Comparison of ENCODE assay signal across 11 mouse cellular contexts in the genomic region with DNA sequence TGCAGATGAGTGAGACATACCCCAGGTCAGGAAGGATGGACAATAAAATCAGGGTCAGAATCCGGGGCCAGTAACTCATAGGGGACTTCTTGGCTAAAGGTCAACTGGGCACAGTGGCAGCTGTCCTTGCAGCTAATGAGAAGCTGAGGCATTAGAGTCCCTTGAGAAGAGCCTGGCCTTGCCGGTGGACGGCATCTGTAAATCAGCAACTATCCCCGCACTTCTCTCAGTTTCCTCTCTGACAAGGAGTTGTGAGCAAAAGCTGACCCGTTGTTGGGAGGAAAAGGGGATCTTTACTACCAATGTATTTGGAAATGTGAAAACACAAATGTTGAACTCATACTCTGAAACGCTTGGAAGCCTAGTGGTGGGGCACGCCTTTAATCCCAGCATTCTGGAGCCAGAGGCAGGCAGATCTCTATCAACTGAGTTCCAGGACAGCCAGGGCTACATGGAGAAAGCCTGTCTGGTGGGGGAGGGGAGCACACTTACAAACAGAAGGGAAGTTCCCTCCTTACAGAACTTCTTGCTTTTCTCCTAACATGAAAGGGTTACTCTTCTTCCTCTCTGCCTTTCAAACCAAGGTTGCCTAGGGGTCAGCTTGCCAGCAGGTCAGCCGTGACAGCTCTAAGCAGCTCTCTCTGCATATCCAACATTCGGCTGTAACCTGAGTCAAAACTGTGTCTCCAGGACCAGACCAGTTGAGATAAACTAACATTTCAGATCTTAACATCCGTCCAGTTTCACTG. TPM values are rescaled to one million over a fixed set of nuclear protein-coding genes. Genes with fewer than 3 reads are reported as not detected.
DNase-seq lines count a peak whose midpoint lies in the region; ATAC-seq and TF ChIP-seq lines count a peak whose summit lies in the region.
"Had no signal": no experiment of that assay in that cellular context is flagged by ENCODE, and none has a peak within 500 bp of the region (broad histone marks: within the 10 kb centered on the region; RNA-seq: fewer than 3 reads in every experiment).

No protein-coding gene starts in this region.

- H3K27ac ChIP-seq in hindbrain, embryonic 11.5 days (ENCODE audit: low read depth, low read length), result no peak overlapping the region
- no peak overlapping the region for H3K27ac ChIP-seq in hindbrain, postnatal 0 days
- peak overlapping the region; percentile 69 for H3K27ac ChIP-seq in heart, embryonic 13.5 days (replicated peaks)
- H3K27ac ChIP-seq in cerebellum, adult 2 months (ENCODE audit: insufficient read depth, low read length), result no peak overlapping the region
- H3K27ac ChIP-seq: forebrain, embryonic 15.5 days; limb, embryonic 15.5 days had no signal

- H3K4me2 ChIP-seq in hindbrain, embryonic 11.5 days (replicated peaks; ENCODE audit: low read depth, low read length), result no peak overlapping the region
- H3K4me2 ChIP-seq in hindbrain, postnatal 0 days (ENCODE audit: low read depth, low read length), result no peak overlapping the region
- peak overlapping the region; percentile 31 for H3K4me2 ChIP-seq in heart, embryonic 13.5 days
- H3K4me2 ChIP-seq: forebrain, embryonic 15.5 days; limb, embryonic 15.5 days had no signal

- DNase-seq in hindbrain, embryonic 11.5 days (ENCODE audit: low spot score), result peak; percentile 12
- no peak for DNase-seq in hindbrain, postnatal 0 days (ENCODE audit: low spot score)
- peak; percentile 48 for DNase-seq in adrenal gland, adult 8-10 months
- DNase-seq in kidney, postnatal 36 days, result peak; percentile 39 to 47
- no peak for DNase-seq in spleen, postnatal 36 days (ENCODE audit: low spot score in 2 of 2)
- DNase-seq in cerebellum, adult 2 months, result no peak
- no peak for DNase-seq in urinary bladder, adult 18-20 months (ENCODE audit: low spot score in 2 of 2)
- DNase-seq: midbrain, embryonic 14.5 days had no signal

- no peaks in the 10 kb centered on the region for H3K36me3 ChIP-seq in hindbrain, embryonic 11.5 days (ENCODE audit: control insufficient read depth, insufficient read depth, low read length)
- H3K36me3 ChIP-seq in hindbrain, postnatal 0 days (ENCODE audit: insufficient read depth, low read length), result no peaks in the 10 kb centered on the region
- peaks cover 16% of the 10 kb centered on the region; the same call in 1 of the 2 replicates for H3K36me3 ChIP-seq in heart, embryonic 13.5 days
- H3K36me3 ChIP-seq: limb, embryonic 15.5 days had no signal

- H3K27me3 ChIP-seq in hindbrain, embryonic 11.5 days (ENCODE audit: control insufficient read depth, insufficient read depth, low read length), result no peaks in the 10 kb centered on the region
- H3K27me3 ChIP-seq in hindbrain, postnatal 0 days (ENCODE audit: insufficient read depth, low read length), result no peaks in the 10 kb centered on the region
- H3K27me3 ChIP-seq in heart, embryonic 13.5 days (replicated peaks), result no peaks in the 10 kb centered on the region
- no peaks in the 10 kb centered on the region for H3K27me3 ChIP-seq in cerebellum, adult 2 months (ENCODE audit: control insufficient read depth, insufficient read depth, low read length)
- H3K27me3 ChIP-seq: forebrain, embryonic 15.5 days; limb, embryonic 15.5 days had no signal

- no peak for TF ChIP-seq CTCF in hindbrain, postnatal 0 days (IDR thresholded peaks at IDR 0.05; ENCODE audit: low read depth)
- no peak for TF ChIP-seq CTCF in cerebellum, adult 2 months (IDR thresholded peaks at IDR 0.05; ENCODE audit: borderline replicate concordance, insufficient read depth, low read depth, low read length)

- no peak for TF ChIP-seq POLR2A in cerebellum, adult 2 months (IDR thresholded peaks at IDR 0.05; ENCODE audit: borderline replicate concordance, insufficient read depth, low read length)

- 52% methylated on average over 10 of the region's 10 CpGs for WGBS in hindbrain, embryonic 11.5 days
- 61% methylated on average over 10 of the region's 10 CpGs for WGBS in hindbrain, postnatal 0 days
- 56% methylated on average over 10 of the region's 10 CpGs for WGBS in heart, embryonic 13.5 days
- WGBS in cerebellum, adult 2 months, result 49% methylated on average over 10 of the region's 10 CpGs

- no peak for ATAC-seq in hindbrain, embryonic 11.5 days (ENCODE audit: low FRiP score)
- ATAC-seq in hindbrain, postnatal 0 days, result no peak
- ATAC-seq in heart, embryonic 13.5 days (ENCODE audit: extremely low read depth, insufficient number of reproducible peaks, low FRiP score, low TSS enrichment), result no peak
- ATAC-seq: forebrain, embryonic 15.5 days had no signal

- H3K9ac ChIP-seq in hindbrain, embryonic 11.5 days (ENCODE audit: low read depth, low read length), result no peak overlapping the region
- no peak overlapping the region for H3K9ac ChIP-seq in hindbrain, postnatal 0 days (replicated peaks; ENCODE audit: low read length)
- H3K9ac ChIP-seq in heart, embryonic 13.5 days, result 0 out of 2 replicates have a peak overlapping the region, but pooled peaks have one; percentile 44
- H3K9ac ChIP-seq: forebrain, embryonic 15.5 days; limb, embryonic 15.5 days had no signal

- H3K4me3 ChIP-seq in hindbrain, embryonic 11.5 days (ENCODE audit: low read depth, low read length), result no peak overlapping the region
- H3K4me3 ChIP-seq in hindbrain, postnatal 0 days (ENCODE audit: low read length), result no peak overlapping the region
- no peak overlapping the region for H3K4me3 ChIP-seq in heart, embryonic 13.5 days
- H3K4me3 ChIP-seq in cerebellum, adult 2 months (replicated peaks; ENCODE audit: insufficient read depth, low read depth, low read length), result no peak overlapping the region
- H3K4me3 ChIP-seq: forebrain, embryonic 15.5 days; limb, embryonic 15.5 days had no signal

- no peaks in the 10 kb centered on the region for H3K9me3 ChIP-seq in hindbrain, embryonic 11.5 days (ENCODE audit: control insufficient read depth, low read length)
- H3K9me3 ChIP-seq in hindbrain, postnatal 0 days (ENCODE audit: low read length), result no peaks in the 10 kb centered on the region
- no peaks in the 10 kb centered on the region for H3K9me3 ChIP-seq in heart, embryonic 13.5 days
- H3K9me3 ChIP-seq: forebrain, embryonic 15.5 days; limb, embryonic 15.5 days had no signal

- no peaks in the 10 kb centered on the region for H3K4me1 ChIP-seq in hindbrain, embryonic 11.5 days (replicated peaks; ENCODE audit: control insufficient read depth, insufficient read depth, low read length)
- 0 out of 2 replicates have a peak, but pooled peaks cover 5% of the 10 kb centered on the region for H3K4me1 ChIP-seq in hindbrain, postnatal 0 days (ENCODE audit: insufficient read depth, low read length)
- peaks cover 40% of the 10 kb centered on the region for H3K4me1 ChIP-seq in heart, embryonic 13.5 days
- peaks cover 12% of the 10 kb centered on the region; the same call in 1 of the 2 replicates for H3K4me1 ChIP-seq in cerebellum, adult 2 months (ENCODE audit: control insufficient read depth, insufficient read depth, low read length)
- H3K4me1 ChIP-seq: forebrain, embryonic 15.5 days; limb, embryonic 15.5 days had no signal

RNA-seq across cellular contexts. Expression of gene Slc25a12, which starts 14.1 kb away (rescaled TPM):
- 39.7 and 41.5 TPM in 2 replicates for polyA plus RNA-seq in hindbrain, embryonic 11.5 days (2014; fragmentation: Nextera tagmentation; extraction: Ambion mirVana)
- total RNA-seq in hindbrain, postnatal 0 days (2014; rRNA removed), result 158 and 199 TPM in 2 replicates
- polyA plus RNA-seq in hindbrain, postnatal 0 days (2015; fragmentation: Nextera tagmentation; extraction: Ambion mirVana), result 104 and 122 TPM in 2 replicates
- 100 to 1,000 TPM in 3 of 4 experiments, 10 to 100 TPM in 1; 95.3 to 120 (median 107) TPM for total RNA-seq in adrenal gland, adult 8-10 months (2022)
- 90.1 and 90.9 TPM in 2 replicates for polyA plus RNA-seq in heart, embryonic 13.5 days (2015; fragmentation: Nextera tagmentation; extraction: Ambion mirVana)
- polyA plus RNA-seq in cerebellum, adult 2 months (2012; rRNA removed), result 135 and 139 TPM in 2 replicates

RNA-seq across cellular contexts. Expression of gene Hat1, which starts 35.3 kb away (rescaled TPM):
- polyA plus RNA-seq in hindbrain, embryonic 11.5 days (2014; fragmentation: Nextera tagmentation; extraction: Ambion mirVana), result 161 and 166 TPM in 2 replicates
- total RNA-seq in hindbrain, postnatal 0 days (2014; rRNA removed), result 15.8 and 21.9 TPM in 2 replicates
- polyA plus RNA-seq in hindbrain, postnatal 0 days (2015; fragmentation: Nextera tagmentation; extraction: Ambion mirVana), result 44.4 and 45.0 TPM in 2 replicates
- total RNA-seq in adrenal gland, adult 8-10 months (2022), result 10 to 100 TPM; 26.5 to 31.3 (median 28.3) TPM
- polyA plus RNA-seq in heart, embryonic 13.5 days (2015; fragmentation: Nextera tagmentation; extraction: Ambion mirVana), result 117 and 133 TPM in 2 replicates
- polyA plus RNA-seq in cerebellum, adult 2 months (2012; rRNA removed), result 23.5 and 24.0 TPM in 2 replicates

Comparison
In these comparisons a context has a peak if more than half of its experiments do, and no peak if none do; other contexts are left out.
1. DNase-seq: peak in hindbrain, embryonic 11.5 days (single experiment), adrenal gland, adult 8-10 months (single experiment) and kidney, postnatal 36 days (2 of 2); none in hindbrain, postnatal 0 days (single experiment), spleen, postnatal 36 days (0 of 2), cerebellum, adult 2 months (0 of 2) and urinary bladder, adult 18-20 months (0 of 2).